Mouse (Mus musculus) adrenal gland, postnatal 25 days (tissue): Measurements from ENCODE around the gene Rnase10. TPM values are rescaled to one million over a fixed set of nuclear protein-coding genes. Genes with fewer than 3 reads are reported as not detected.
A peak's percentile ranks its signal among the peaks of the same experiment; 100 is the strongest.
"Not testable (repeated sequence)": the region's sequence is repeated elsewhere in the genome, so short reads cannot be mapped to it uniquely, and the experiment has no call there.

Experiments used
- DNase-seq: peaks from one replicate; pipeline ENCODE4 v3.0.0; 2021; ENCODE audit warnings: mixed read lengths
- total RNA-seq: library from RNA; stranded (reverse); gene quantifications from 2 replicates; pipeline ENCODE4 v1.2.3, GENCODE M21; 2021

The Rnase10 gene
- total RNA-seq, 1 experiment from 2014 or later, result 0.55 TPM

GRCm38 (mm10) chr14:51009572-51009971 lies 2.0 kb downstream of the Rnase10 start:
- DNase-seq, result no peak

DNA sequence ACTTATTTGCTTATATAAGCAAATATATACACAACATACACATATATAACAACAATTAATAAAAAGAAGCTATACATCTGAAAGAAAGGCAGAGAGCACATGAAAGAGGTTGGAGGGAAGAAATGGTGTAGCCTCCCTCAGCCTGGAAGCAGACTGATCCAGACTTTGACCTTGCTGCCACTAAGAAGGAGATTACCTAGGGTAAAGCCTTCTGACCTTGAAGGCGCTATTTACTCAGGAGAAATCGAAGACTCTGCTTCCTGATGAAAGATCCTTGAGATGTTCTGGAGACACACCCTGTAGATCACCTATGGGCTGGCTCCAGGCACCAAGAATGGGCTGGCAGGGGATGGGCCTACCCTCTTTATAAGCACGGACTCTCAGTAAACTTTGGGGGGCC lies 7.2 kb downstream of the Rnase10 start:
- not testable (repeated sequence) for DNase-seq

DNA sequence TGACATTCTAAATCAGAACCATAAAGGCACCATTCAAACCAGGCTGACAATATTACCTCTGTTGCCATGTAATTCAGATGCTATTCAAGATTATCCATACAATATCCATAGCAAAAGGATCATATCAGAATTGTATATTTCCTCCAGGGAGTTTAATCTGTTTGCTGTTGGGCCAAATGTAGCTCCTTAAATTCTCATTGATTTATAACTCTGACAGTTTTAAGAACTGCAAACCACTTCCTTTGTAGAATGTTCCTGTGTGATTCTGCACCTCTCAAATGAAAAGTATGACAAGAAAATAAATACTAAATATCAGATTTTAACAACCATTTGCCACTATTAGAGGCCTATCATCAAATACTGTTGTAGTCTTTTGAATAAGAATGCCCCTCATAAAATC lies 8.2 kb downstream of the Rnase10 start:
- no peak for DNase-seq

- no peak for DNase-seq
Observed at GRCm38 (mm10) chr14:51017256-51017655, 9.7 kb downstream of the Rnase10 start.

- no peak for DNase-seq
Observed at GRCm38 (mm10) chr14:51023457-51023856, 15.9 kb downstream of the Rnase10 start.

GRCm38 (mm10) chr14:51024820-51025219 lies 17.3 kb downstream of the Rnase10 start:
- DNase-seq, result no peak

DNA sequence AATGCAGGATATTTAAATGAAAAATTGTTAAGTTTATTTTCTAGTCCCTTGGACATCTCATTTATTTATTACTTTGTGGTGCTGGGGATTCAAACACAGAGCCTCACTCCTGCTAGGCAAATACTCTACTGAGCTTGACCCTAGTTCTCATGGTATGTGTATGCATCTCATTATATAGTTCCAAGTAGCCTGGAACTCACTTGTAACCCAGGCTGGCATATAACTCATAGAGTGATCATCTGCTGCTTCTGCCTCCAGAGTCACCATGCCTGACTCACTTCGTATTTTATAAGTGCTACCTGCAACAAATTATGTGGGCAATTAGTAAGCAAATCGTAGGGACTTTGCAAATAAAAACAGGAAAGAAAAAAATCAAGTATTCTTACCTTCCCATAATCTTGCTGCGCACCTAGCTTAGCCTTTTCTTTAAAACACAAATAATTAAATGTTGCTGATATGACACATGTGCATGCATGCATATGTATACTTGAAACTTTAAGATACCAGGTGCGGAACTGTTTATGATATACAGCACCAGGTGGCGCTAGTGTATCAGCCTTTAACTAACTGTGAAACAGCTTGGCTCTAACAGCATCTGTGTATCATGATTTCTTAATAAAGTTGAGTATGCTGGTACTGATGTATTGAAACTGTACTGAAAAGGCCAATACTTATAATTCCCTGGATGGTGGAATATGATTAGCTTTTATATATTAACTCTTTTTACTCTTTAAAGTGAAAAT lies 19.0 kb downstream of the Rnase10 start:
- DNase-seq, result peak; percentile 37

DNA sequence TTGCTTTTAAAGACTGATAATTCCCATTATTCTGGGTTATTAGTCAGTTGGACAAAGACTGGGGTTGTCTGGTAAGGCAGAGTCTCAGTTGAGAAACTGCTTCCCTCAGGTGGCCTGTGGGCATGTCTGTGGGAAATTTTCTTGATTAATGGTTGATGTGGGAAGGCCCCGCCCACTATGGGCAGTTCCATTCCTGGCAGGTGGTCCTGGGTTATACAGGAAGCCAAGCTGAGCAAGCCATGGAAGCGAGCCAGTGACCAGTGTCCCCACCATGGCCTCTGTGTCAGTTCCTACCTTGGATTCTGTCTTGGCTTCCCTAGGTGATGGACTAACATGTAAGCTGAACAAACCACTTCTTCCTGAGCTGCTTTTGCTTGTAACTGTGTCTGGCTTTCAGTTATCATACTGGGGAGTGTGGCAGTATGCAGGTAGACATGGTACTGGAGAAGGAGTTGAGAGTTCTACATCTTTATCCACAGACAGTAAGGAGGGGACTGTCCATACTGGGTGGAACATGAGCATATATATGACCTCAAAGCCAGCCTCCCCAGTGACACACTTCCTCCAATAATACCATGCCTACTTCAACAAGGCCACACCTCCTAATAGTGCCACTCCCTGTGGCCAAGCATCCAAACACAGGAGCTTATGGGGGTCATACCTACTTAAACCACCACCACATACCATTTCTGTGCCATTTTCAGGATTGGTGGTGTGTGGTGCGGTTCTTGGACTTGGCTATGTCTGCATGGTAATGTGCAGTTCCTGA lies 20.0 kb downstream of the Rnase10 start:
- DNase-seq, result no peak

GRCm38 (mm10) chr14:51035206-51035605 lies 27.7 kb downstream of the Rnase10 start:
- no peak for DNase-seq

DNA sequence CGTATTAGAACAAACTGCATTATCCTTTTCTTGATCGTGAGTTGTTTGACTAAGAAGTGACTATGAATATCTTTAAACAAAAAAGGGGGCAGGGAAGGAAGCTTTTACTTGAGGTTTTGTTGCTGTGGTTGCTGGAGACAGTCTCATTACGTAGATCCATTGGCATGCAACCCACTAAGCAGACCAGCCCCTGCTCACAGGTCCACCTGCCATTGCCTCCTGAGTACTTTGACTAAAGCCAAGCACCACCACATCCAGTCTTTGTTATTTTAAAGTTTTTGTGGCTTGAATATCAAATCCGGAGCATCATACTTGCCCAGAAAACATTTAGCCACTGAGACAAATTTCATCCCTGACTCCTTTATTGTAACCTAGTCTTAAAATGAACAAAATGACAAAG lies 28.7 kb downstream of the Rnase10 start:
- no peak for DNase-seq

DNA sequence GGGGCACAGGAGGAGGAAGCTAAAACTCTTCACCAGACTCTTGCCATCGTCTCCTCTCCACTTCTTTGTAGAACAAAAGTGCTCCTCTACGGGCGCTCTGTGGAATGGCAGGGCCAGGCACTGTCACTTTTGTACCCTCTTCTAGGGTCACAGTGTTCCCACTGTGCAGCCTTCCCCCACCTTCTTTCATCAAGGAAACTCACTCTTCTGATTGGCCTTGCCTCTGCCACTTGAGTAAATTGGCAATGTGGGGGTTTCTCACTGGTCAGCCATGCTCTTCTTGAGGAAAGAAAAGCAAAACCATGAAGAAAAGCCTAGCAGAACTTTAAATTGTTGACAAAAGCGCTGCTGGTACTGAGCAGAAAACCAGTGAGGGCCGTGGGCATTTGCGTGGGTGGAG lies 34.2 kb downstream of the Rnase10 start, which contains the start of gene Rnase9:
Gene Rnase9, minus strand, starts transcription at position 101 of the 400 bp plus-strand sequence.
- no peak for DNase-seq

GRCm38 (mm10) chr14:51047846-51048245 lies 40.3 kb downstream of the Rnase10 start:
- no peak for DNase-seq

DNA sequence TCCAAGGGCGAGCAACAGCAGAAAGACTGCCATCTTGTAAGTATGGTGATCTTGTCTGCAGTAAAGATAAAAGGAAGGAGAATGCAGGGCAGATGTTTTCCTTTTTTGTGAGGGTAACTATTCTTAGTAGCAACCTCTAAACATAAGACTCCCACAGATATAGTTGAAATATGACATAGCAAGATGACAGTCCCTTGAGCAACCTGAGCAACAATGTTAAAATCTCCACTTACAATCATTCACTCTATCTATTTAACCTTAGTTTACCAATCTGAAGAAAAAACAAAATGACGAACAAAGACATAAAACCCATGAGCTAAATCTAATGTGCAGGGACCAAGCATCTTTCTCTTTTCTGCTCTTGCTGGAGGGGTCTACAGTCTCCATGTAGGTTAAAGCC lies 42.5 kb downstream of the Rnase10 start, which contains the start of gene Rnase11:
Gene Rnase11, minus strand, starts transcription at position 101 of the 400 bp plus-strand sequence.
- DNase-seq, result no peak

DNA sequence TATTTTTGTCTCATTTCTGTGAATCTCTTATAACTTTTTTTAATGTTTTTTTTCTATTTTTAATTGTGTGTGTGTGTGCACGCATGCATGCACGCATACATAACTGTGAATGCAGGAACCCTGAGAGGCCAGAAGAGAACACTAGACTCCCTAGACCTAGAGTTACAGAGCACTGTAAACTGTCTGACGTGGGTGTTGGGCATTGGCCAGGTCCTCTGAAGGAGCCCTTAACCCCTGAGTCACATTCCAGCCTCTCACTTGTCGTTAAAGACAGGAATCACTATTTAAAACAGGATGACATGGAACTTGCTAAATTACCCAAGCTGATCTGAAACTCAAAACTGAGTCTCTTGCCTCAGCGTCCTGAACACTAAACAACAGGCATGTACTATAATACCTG lies 44.4 kb downstream of the Rnase10 start:
- no peak for DNase-seq

DNA sequence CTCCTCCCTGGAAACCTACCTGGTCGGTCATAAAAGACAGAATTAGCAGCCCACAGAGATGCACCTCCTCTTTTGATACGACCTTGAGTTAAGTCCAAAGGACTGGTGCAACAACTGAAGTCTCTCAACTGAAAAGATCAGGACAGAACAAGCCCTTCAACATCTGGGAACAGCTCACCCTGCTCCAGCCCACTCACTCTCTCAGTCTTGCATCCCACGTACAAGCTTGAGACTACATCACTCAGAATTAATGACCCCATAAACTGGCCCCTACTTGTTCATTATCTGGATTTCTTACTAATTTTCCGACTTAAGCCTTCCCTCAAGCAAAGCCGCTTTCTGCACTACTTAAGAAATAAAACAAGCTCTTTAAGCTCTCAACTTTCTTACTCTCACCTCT lies 45.6 kb downstream of the Rnase10 start:
- DNase-seq, result no peak

GRCm38 (mm10) chr14:51054243-51055237 lies 47.0 kb downstream of the Rnase10 start:
- no peak for DNase-seq

- DNase-seq, result no peak
Observed at GRCm38 (mm10) chr14:51057401-51057831, 49.9 kb downstream of the Rnase10 start, which contains the start of gene Rnase12. Rnase12 (minus strand) TSS chr14:51057661.

Other genes with a start within 250 kb of the Rnase10 start
- 41.0 and 49.9 TPM in 2 replicates for gene Ttc5, start 222.2 kb upstream of the Rnase10 start, total RNA-seq
- gene Ccnb1ip1, start 200.0 kb upstream of the Rnase10 start, total RNA-seq, result not detected in 2 replicates
- 36.9 and 37.5 TPM in 2 replicates for gene Parp2, start 199.9 kb upstream of the Rnase10 start, total RNA-seq
- gene Tep1, start 137.2 kb upstream of the Rnase10 start, total RNA-seq, result 27.1 and 28.2 TPM in 2 replicates
- gene Klhl33, start 110.2 kb upstream of the Rnase10 start, total RNA-seq, result 0.62 and 2.2 TPM in 2 replicates
- gene Osgep, start 82.9 kb upstream of the Rnase10 start, total RNA-seq, result 50.2 and 57.2 TPM in 2 replicates
- 81.3 and 86.8 TPM in 2 replicates for gene Apex1, start 82.8 kb upstream of the Rnase10 start, total RNA-seq
- gene Pip4p1, start 76.9 kb upstream of the Rnase10 start, total RNA-seq, result 75.5 and 78.7 TPM in 2 replicates
- 47.6 and 55.1 TPM in 2 replicates for gene Pnp, start 76.7 kb upstream of the Rnase10 start, total RNA-seq
- 23.0 and 43.4 TPM in 2 replicates for gene Gm49342, start 63.2 kb upstream of the Rnase10 start, total RNA-seq
- gene Pnp2, start 51.8 kb upstream of the Rnase10 start, total RNA-seq, result 3.6 and 4.1 TPM in 2 replicates
- gene Rnase9, start 34.1 kb downstream of the Rnase10 start, total RNA-seq, result not detected in 2 replicates
- not detected in 2 replicates for gene Rnase11, start 42.4 kb downstream of the Rnase10 start, total RNA-seq
- gene Rnase12, start 49.9 kb downstream of the Rnase10 start, total RNA-seq, result not detected in 2 replicates
- gene Olfr750, start 66.7 kb downstream of the Rnase10 start, total RNA-seq, result not detected in 2 replicates
- 28.7 TPM in 2 replicates for gene Rnase4, start 83.3 kb downstream of the Rnase10 start, total RNA-seq
- 3.3 and 4.4 TPM in 2 replicates for gene Ang, start 83.4 kb downstream of the Rnase10 start, total RNA-seq
- gene Eddm3b, start 106.7 kb downstream of the Rnase10 start, total RNA-seq, result not detected in 2 replicates
- gene Rnase6, start 116.2 kb downstream of the Rnase10 start, total RNA-seq, result 0.94 TPM in 1 of 2 replicates, not detected in the other
- gene Rnase1, start 139.0 kb downstream of the Rnase10 start, total RNA-seq, result not detected in 2 replicates
- gene Rnase2b, start 154.5 kb downstream of the Rnase10 start, total RNA-seq, result not detected in 2 replicates
- gene Ang2, start 191.4 kb downstream of the Rnase10 start, total RNA-seq, result not detected in 2 replicates
- gene Ear14, start 195.6 kb downstream of the Rnase10 start, total RNA-seq, result not detected in 2 replicates
- gene Rnase2a, start 248.4 kb downstream of the Rnase10 start, total RNA-seq, result 0.97 TPM in 1 of 2 replicates, not detected in the other